Mouse (Mus musculus) B cell, adult 2 months (primary cell): ENCODE measurements around the gene Neu3.
"Not testable (repeated sequence)": the region's sequence is repeated elsewhere in the genome, so short reads cannot be mapped to it uniquely, and the experiment has no call there.

ENCODE experiments used
- DNase-seq, 2 experiments: peaks; one replicate each; pipeline ENCODE4 v3.0.0; 2022

Gene Neu3

DNA sequence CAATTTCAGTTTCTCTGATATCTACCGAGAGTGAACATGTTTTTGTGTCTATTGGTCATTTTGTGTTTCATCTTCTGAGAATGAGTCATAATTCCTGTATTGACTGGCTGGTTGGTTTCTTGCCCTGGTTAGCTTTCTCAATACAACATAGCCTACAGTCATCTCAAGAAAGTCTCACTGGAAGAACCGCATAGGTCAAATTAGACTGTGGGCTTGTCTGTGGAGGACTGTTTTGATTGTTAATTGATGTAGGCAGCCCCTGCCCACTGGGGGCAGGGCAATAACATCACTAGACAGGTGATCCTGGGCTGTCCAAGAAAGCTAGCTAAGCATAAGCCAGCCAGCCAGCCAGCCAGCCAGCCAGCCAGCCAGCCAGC is 5.6 kb upstream of the Neu3 start:
- DNase-seq, result no peak

DNA sequence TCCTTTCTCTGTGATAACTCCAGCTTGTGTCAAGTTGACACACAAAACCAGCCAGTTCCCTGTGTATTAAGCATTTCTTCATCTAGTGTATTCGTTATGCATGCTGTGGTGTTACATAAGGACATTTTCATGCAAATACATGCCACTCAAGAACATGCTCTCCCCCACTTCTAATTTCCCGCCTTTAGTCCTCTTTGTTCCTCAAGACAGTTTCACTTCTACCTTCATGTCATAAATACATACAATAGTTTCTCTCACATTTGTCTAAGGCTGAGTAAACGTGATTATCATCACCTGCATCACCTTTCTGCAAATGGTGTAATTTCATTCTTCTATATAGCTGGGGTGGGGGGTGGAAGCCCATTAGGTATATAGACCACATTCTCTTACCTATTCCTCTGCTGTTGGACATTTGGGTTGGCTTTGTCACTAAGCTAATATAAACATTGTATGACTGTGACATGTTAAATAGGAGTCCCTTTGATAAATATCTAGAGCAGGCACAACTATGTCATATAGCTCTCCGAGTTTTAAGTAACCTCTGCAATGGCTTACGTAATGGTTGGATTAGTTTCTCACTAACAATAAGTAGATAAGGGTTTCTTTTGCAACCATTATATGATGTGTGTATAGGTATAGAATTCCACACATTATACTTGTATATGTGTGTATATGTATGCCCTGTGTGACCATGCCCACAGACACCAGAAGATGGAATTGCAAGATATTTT is 5.1 kb upstream of the Neu3 start:
- peak; percentile 27 to 35 for DNase-seq

DNA sequence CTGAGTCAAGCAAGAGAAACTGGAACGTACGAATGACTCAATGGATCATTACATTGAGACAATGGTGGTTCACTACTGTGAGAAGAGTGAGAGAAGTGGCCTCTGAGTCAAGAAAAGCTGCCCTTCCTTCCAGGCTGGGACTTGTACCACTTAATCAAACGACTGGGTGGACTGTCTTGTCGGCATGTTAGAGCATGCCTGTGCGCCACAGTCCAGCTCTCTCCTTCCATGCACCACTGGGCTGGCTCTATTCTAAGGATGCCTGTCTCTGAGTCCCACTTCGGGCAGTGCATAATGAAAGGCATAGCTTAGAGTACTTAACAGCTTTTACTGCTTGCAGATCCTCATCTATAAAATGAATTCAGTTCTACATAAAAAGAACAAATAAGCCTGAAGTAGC is 2.1 kb downstream of the Neu3 start:
- no peak for DNase-seq

DNA sequence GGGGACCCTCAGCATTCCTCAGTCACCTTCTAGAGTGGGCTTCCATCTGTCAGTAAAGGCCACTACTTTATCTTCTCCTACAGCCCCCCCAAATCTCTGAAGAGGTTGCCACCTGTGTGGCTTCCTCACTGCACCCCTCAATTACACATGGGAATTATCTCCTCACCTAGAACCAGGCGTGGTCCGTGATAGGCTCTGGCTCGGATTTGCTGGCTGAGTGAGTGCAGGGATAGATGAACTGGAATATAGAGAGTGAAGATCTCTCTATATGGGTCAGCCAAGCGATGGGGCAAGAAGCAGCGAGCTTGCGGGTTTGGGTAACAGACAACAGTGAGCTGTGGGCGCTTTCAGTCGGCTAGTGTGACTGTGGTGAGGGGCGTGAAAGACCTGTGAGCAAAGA is 2.7 kb downstream of the Neu3 start:
- DNase-seq, result no peak

DNA sequence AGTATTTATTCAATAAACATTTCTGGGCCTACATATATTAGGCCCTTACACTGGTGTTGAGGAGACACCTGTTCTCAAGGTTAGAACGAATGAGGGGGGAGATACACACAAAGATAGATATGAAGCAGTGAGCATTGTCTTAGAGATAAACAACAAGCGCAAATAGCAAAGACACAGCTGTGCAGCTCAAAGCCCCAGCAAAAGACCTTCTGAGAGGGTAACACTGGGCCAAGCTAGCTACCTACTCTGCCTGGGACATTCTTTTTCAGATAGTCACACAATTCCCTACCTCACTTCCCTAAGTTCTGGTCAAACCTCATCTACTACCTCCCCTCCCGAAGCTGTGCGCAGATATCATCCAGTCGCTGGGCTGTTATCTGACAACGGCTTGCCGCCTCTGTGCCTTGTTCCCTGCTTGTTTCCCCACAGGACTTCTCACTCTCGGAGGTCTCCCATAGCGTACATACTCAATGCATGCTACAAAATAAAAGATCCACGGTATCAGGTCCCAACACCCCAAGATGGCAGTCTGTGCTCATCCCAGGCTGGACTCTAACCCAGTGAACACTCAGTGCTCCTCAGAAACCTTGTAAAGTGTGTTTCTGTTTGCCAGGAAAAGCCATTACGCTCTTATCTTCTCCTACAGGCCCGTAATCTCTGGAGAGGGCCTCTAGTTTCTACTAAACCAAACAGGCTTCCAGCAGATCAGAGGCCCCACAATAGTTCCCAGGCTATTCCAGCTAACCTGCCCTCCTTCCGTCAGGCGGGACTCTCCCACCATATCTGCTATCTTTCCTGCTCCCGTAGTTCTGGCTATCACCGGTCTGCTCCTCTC is 3.4 kb downstream of the Neu3 start:
- DNase-seq, result no peak

DNA sequence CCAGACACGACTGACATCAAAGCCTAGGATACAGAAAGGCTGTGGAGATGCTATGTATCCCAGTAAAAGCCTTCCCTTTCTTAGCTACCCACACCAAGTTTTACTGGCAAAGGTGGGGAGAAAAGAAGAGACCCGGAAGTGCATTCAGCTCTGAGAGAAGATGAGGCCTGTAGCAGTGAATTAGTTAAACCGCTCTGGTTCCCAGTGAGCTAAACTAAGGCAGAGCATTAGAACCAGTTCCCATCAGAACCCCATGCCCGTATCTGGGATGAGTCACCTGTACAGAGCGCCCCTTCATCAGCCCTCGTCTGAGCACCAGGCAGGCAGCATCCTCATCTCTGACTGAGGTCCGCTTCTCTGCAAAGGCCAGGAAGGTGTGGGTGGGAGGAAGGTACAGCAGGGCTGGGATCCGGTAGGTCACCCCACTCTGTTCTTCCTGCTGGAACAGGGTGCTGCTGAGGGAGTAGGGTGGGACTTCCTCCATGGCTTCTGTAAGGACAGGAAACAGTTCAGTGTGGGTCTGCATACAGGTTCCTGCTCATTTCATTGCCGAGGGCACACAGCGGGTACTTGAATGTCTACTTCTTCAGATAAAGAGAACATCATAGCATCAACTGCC is 5.1 kb downstream of the Neu3 start:
- DNase-seq, result no peak

DNA sequence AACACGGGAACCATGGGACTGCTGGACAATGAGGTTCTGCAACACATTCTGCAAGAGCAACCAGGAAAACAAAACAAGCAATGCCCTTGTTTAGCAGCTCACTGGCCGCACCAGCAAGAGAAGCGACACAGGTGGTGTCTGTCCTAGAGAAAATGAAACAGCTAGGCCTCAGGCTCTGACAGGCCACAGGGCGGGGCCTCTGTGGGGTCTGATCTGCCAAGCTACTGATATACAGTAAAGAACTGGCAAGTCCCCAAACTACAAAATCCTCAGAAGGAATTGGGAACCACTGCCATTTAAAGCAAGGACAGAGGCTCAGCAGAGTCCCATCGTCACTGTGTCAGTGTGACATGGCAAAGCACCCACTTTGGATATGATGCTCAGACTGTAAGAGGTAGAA is 5.8 kb downstream of the Neu3 start:
- no peak for DNase-seq

DNA sequence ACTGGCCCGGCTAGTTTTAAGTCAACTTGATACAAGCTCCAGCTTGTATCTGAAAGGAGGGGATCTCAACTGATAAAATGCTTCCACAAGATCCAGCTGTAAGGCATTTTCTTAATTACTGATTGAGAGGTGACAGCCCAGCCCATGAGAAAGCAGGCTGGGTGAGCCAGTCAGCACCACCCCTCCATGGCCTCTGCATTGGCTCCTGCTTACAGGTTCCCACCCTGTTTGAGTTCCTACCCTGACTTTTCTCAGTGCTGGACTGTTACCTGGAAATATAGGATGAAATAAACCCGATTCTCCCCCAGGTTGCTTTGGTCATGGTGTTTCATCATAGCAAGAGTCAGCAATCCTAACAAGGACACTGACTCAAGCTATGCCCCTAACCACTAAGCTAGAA is 6.3 kb downstream of the Neu3 start:
- DNase-seq, result no peak

DNA sequence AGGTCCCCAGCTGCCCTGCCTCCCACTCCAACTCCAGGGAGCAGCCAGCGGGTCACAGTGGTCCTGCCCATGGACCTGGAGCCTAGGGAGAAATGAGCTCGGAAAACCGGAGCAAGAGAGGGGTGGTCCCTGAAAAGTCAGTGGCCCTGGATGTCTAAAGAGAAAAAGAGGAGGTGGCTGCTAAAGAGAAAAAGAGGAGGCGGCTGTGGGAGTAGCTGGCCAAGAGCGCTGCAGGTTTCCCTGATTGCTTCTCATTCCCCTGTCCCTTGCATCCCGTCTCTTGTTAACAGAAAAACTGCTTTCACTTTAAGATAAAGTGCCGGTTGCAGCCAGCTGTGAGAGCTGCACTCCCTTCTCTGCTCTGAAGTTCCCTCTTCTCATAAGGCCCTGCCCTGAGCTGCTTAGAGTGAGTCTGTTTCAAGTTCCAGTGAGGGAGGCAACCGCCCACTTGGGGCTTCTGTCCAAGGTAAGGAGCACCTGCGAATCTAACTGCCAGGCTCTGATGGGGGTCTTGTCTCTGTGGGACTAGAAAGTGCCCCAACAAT is 10.0 kb downstream of the Neu3 start:
- DNase-seq, result peak in 1 of 2 experiments; percentile 13

DNA sequence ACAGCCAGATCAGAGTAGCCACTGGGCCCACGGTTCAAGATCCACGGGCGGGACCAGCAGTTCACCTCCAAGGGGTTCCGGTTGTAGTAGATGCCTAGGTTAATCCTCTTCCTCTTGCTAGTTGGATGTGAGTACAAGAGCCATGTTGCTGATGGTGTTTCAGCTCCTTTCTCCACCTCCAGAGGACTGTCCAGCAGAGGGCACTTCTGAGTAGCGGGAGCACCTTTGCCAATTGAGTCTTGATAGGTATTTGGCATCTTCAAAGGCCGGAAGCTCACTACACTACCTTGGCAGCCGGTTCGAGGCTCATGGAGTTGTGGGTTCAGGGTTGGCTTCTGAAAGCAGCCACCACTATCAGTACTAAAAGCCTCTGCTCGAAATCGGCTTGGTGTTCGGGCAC is 14.8 kb downstream of the Neu3 start:
- peak; percentile 52 to 54 for DNase-seq

DNA sequence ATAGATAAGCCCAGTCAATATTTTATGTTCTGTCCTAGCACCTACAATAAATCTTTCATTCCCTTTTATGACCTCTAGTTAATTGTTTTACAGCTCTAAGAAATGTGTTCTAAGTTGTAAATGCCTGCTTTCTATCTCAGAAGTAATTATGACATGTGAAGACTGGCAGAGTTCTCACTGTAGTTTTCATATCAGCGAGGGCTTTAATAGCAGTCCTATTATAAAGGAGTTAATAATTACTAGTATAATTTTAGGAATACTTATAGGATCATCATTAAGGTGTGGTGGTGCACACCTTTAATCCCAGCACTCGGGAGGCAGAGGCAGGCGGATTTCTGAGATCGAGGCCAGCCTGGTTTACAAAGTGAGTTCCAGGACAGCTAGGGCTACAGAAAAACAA is 16.6 kb downstream of the Neu3 start:
- no peak for DNase-seq

DNA sequence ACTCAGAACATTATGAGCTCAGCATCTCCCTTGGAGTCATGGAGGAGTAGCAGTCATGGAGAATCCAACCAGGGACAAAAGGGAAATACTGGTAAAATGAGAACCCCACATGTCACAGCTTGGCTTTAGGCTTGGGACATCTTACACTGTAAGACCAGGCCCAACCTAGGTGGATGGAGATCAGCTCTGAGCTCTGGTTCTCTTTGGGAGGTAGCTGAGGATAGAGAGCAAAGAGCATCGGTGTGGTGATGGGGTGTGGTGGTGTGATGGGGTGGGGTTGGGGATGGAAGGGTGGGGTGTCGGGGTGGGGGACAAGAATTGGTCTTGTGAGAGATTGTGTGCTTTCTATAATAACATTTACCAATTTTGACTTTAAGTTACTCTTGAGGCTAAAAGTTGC is 17.4 kb downstream of the Neu3 start:
- no peak for DNase-seq

DNA sequence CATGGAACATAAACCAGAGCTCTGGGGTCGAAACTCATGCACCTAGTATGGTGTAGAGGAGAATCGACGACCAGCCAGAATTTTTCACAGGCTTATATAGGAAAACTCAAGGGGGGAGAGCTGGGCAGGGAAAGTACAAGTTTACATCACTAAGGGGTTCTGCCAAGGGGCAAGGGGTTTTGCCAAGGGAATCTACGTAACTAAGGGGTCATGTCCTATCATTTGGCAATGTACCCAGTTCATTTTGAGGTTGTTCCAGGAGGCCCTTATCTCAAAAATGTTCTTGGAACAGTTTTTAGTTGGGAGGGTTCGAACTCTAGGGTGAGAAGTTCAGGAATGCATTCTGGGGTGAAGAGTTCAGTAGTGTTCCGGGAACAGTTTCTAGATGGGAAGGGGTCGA is 21.2 kb downstream of the Neu3 start:
- not testable (repeated sequence) for DNase-seq

DNA sequence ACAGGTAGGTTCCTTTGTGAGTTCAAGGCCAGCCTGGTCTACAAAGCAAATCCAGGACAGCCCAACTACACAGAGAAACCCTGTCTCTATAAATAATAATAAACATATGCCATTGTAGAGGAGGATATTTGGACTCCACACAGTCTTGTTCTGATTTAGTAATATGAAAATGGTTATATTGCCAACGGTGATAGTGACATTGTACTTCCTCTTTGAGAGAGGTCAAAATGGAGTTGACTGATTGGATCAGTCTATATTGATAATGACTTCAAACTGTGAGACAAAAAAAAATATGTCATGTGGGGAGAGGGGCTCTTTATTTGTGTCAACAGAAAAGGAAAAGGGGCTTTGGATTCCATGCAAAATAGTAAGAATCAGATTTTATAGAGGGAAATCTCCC is 22.9 kb downstream of the Neu3 start:
- no peak for DNase-seq

DNA sequence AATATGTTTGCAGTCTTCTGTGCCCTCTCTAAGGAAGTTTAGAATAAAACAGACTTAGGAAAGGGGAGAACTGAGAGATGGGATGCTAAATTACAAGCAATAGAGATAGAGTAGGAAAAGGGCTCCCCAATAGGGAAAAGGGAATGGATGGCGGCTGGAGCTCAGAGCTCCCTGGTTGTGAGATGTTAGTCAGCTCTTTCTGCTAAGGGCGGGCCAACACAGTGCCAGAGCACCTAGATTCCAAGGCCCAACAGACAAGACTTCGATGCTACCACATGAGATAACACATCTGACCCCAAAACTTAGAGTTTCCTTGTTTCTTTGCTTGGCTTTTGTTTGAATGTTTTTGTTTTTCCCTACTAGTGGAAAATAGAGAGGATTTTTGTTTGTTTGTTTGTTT is 24.2 kb downstream of the Neu3 start:
- DNase-seq, result not testable (repeated sequence)

DNA sequence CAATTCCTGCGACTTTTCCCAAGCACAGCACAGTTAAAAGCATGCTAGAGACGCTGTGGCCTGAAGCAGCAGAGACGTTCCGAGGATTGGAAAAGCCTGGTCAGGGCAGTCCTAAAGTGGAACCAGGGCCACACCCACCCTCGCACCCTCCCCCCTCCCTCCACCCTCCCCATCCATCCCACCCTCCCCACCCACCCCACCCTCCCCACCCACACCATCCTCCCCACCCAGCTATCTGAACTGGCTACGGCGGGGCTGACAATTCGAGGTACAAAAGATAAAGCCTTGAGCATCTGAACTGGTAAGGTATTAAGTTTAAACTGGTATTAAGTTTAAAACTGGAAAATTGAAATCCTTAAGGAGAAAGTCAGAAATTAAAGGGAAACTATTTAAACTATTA is 24.7 kb downstream of the Neu3 start:
- DNase-seq, result no peak

DNA sequence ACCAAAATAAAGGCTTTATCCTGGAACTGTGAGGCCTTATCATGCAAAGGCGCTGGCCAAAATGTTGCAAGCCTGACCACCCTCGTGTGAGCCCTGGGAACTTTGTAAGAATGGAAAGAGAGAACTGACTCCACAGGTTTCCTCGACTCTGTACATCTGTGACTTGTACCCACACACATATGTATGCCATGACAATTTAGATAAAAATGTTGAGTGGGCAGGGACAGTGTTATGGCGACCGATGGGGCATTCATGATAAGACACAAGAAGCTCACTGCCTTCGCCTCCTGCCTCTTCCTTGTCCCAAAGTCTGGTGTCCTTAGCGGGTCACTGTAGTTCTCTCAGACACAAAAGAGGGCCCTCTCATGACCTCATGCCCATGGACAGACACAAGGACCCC is 29.1 kb downstream of the Neu3 start:
- DNase-seq, result no peak

DNA sequence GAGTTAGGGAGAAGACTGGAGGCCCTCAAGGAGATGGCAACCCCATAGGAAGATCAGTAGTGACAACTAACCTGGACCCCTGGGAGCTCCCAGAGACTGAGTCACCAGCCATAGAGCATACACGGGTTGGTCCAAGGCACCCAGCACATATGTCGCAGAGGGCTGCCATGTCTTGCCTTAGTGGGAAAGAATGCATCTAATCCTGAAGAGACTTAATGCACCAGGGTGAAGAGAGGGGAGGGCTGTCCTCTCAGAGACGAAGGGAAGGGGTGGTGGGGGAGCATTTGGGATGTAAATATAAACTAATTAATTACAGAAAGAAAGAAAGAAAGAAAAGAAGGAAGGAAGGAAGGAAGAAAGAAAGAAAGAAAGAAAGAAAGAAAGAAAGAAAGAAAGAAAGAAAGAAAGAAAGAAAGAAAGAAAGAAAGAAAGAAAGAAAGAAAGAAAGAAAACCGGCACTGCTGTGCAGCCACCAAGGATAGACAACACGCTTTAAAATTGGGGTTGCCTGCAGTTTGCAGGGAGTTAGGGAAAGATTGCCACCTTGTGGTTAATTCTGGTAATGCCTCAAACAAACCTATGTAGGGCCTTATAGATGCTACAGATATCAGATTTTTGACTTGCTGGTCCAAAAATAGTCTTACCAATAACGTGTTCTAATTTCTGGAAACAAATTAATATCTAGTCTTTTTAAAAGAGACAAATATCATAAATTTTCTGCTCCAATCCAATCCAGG is 30.1 kb downstream of the Neu3 start:
- peak; percentile 75 to 81 for DNase-seq

DNA sequence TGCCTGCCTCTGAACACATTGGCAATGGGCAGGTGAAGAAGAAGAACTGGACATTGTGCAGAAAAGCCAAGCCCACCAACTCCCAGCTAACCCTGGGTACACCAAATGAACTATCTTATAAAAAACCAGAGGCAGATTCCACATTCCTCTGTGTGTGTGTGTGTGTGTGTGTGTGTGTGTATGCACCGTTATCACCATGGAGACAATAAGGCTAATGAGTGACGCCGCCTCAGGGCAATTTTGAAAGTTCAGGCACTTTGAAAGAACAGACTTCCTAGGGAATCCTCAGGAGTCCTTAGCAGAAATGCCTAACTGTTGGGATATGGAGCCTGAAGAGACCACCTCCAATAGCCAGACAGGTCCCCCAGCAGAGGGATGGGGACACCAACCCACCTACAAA is 31.0 kb downstream of the Neu3 start:
- DNase-seq, result no peak

DNA sequence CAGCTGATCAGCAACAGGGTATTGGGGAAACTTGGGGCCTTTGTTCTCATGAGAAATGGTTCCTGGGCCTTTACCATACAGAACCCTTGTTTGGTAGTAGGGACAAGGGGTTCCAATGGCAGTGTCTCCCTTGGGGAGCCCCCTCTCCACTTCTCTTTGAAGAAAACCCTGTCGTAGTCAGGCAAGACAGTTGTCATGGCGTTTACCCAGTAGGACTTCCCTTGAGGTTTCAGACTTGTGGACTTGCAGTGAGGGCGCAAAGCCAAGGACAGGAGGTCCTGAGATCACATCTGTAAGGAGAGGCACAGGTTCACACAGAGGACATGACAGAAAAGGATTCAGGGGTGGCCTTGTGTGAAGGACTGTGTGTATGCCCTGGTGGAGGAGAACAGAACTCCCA is 31.7 kb downstream of the Neu3 start:
- DNase-seq, result peak in 1 of 2 experiments; percentile 6

DNA sequence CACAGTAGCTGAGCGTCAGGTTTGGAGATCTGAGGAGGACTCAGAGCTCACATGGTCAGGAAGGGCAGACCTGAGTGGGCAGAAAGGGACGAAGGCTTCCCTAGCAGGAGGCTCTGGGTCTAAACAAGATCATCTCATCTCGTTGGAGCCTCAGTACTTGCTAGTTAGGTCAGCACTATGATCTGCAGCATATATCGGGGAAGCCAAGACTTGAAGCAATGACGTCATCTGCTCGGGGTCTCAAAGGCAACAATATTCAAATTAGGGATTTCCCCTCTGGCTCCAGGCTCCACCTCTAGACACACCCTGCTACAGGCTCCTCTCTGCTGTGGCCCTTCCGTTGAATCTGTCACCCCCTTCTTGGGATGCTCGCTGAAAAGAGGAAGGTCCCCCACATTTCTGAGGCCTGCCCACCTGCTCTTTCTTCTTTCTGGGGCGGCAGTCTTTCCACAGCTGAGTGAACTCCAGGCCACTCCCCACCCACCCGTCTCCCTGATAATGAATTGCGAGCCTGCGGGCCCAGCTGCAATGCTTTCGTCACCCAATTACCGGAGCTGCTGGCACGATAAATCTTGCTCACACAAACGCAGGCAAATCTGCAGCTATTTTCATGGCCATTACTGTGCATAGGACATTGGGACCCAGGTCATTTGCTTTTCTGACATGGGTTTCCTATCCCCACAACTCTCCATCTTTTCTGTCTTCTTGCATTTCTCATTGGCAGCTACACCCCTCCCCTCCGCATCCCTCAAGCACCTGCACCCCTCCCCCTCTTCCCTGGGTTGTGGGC is 32.8 kb downstream of the Neu3 start:
- peak; percentile 85 to 89 for DNase-seq

DNA sequence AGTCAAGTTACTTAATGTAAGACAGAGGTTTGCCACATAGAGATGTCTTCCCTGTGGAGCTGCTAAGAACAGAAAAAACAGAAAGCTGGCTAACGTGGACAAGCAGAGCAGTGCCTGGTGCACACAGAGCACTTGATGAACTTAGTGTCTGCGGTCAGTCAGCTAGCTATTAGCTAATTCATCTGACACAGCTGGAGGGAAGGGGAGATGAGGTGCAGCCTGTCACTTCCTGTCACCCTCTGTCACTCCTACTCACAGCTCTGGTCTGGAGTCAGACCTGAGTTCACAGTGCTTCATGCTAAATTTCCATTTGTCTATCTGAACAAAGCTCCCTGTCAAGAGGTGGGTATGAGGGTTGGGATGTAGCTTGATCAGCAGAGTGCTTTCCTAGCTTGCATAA is 34.1 kb downstream of the Neu3 start:
- DNase-seq, result peak in 1 of 2 experiments; percentile 12
